Mouse (Mus musculus): ENCODE results near the gene Hspb9. TPM values are rescaled to one million over a fixed set of nuclear protein-coding genes. Genes with fewer than 3 reads are reported as not detected.

Hspb9 gene
- polyA plus RNA-seq, 1 experiment from 2014 or later: not detected

GRCm38 (mm10) chr11:100709201-100709810 is 4.3 kb upstream of the Hspb9 start:
- peaks cover 31% of the 10 kb centered on the region for H3K4me1 ChIP-seq (replicated peaks)
- peaks cover 60% of the 10 kb centered on the region for H3K36me3 ChIP-seq
- ATAC-seq (replicated peaks; ENCODE audit: insufficient number of reproducible peaks, insufficient read depth, low FRiP score, low read depth): no peak
- H3K4me2 ChIP-seq: no peak overlapping the region
- WGBS: 90% methylated on average over 9 of the region's 9 CpGs
- H3K27ac ChIP-seq: no peak overlapping the region
- H3K4me3 ChIP-seq: no peak overlapping the region
- H3K9ac ChIP-seq: no peak overlapping the region
- H3K27me3 ChIP-seq: no peaks in the 10 kb centered on the region
- H3K9me3 ChIP-seq (replicated peaks): no peaks in the 10 kb centered on the region

- Histone ChIP-seq H3K27me3 (no peaks in the 10 kb centered on the region), H3K4me3 (no peak overlapping the region), H3K4me2 (no peak overlapping the region), H3K36me3 (peaks cover 59% of the 10 kb centered on the region), H3K4me1 (replicated peaks) (peaks cover 34% of the 10 kb centered on the region), H3K9me3 (replicated peaks) (no peaks in the 10 kb centered on the region), H3K9ac (no peak overlapping the region), H3K27ac (no peak overlapping the region)
- ATAC-seq (replicated peaks; ENCODE audit: insufficient number of reproducible peaks, insufficient read depth, low FRiP score, low read depth): no peak
- WGBS: 90% methylated on average over 15 of the region's 15 CpGs
These were observed 3.1 kb upstream of the Hspb9 start for GRCm38 (mm10) chr11:100710528-100710927.

GRCm38 (mm10) chr11:100710977-100711376 is 2.7 kb upstream of the Hspb9 start:
- no peak for ATAC-seq (replicated peaks; ENCODE audit: insufficient number of reproducible peaks, insufficient read depth, low FRiP score, low read depth)
- Histone ChIP-seq H3K27me3 (no peaks in the 10 kb centered on the region), H3K9ac (no peak overlapping the region), H3K27ac (no peak overlapping the region), H3K4me1 (replicated peaks) (peaks cover 34% of the 10 kb centered on the region), H3K4me2 (peak overlapping the region; percentile 79; the same call in 1 of the 2 replicates), H3K9me3 (replicated peaks) (no peaks in the 10 kb centered on the region), H3K36me3 (peaks cover 60% of the 10 kb centered on the region), H3K4me3 (peak overlapping the region; percentile 89; the same call in 1 of the 2 replicates)
- 84% methylated on average over 4 of the region's 4 CpGs for WGBS

GRCm38 (mm10) chr11:100711783-100712615 is 1.7 kb upstream of the Hspb9 start, which contains the start of gene Kat2a:
Gene Kat2a, minus strand, starts transcription at chr11:100712465.
- Histone ChIP-seq H3K4me1 (replicated peaks) (peaks cover 34% of the 10 kb centered on the region), H3K9me3 (replicated peaks) (no peaks in the 10 kb centered on the region), H3K9ac (peak within 1 kb of the TSS; percentile 91), H3K36me3 (peaks cover 60% of the 10 kb centered on the region), H3K27ac (peak within 1 kb of the TSS; percentile 79), H3K4me3 (peak within 1 kb of the TSS; percentile 89), H3K4me2 (peak within 1 kb of the TSS; percentile 79), H3K27me3 (no peaks in the 10 kb centered on the region)
- peak; percentile 87 for ATAC-seq (replicated peaks; ENCODE audit: insufficient number of reproducible peaks, insufficient read depth, low FRiP score, low read depth)
- 2% methylated on average over 48 of the region's 48 CpGs for WGBS

- Histone ChIP-seq H3K27ac (peak overlapping the region; percentile 79), H3K9ac (peak overlapping the region; percentile 47; the same call in 1 of the 2 replicates), H3K9me3 (replicated peaks) (no peaks in the 10 kb centered on the region), H3K4me3 (peak overlapping the region; percentile 36), H3K27me3 (no peaks in the 10 kb centered on the region), H3K36me3 (peaks cover 60% of the 10 kb centered on the region), H3K4me1 (replicated peaks) (peaks cover 34% of the 10 kb centered on the region), H3K4me2 (peak overlapping the region; percentile 65)
- no peak for ATAC-seq (replicated peaks; ENCODE audit: insufficient number of reproducible peaks, insufficient read depth, low FRiP score, low read depth)
- WGBS: 70% methylated on average over 4 of the region's 4 CpGs
These were observed 476 bp upstream of the Hspb9 start for GRCm38 (mm10) chr11:100713174-100713573.

GRCm38 (mm10) chr11:100714534-100714915 is 875 bp downstream of the Hspb9 start:
- H3K36me3 ChIP-seq: peaks cover 57% of the 10 kb centered on the region

GRCm38 (mm10) chr11:100714948-100715347 is 1.3 kb downstream of the Hspb9 start:
- H3K27ac ChIP-seq: no peak overlapping the region
- no peak for ATAC-seq (replicated peaks; ENCODE audit: insufficient number of reproducible peaks, insufficient read depth, low FRiP score, low read depth)
- no peak overlapping the region for H3K4me3 ChIP-seq
- no peak overlapping the region for H3K4me2 ChIP-seq
- peaks cover 46% of the 10 kb centered on the region for H3K4me1 ChIP-seq (replicated peaks)
- WGBS: 92% methylated on average over 6 of the region's 6 CpGs
- H3K27me3 ChIP-seq: no peaks in the 10 kb centered on the region
- peaks cover 55% of the 10 kb centered on the region for H3K36me3 ChIP-seq
- no peak overlapping the region for H3K9ac ChIP-seq
- H3K9me3 ChIP-seq (replicated peaks): no peaks in the 10 kb centered on the region

More at GRCm38 (mm10) chr11:100714534-100714915, 875 bp downstream of the Hspb9 start:
- H3K9me3 ChIP-seq (replicated peaks): no peaks in the 10 kb centered on the region
- H3K27me3 ChIP-seq: no peaks in the 10 kb centered on the region
- peak overlapping the region; percentile 36; the same call in 1 of the 2 replicates for H3K4me3 ChIP-seq
- no peak for ATAC-seq (replicated peaks; ENCODE audit: insufficient number of reproducible peaks, insufficient read depth, low FRiP score, low read depth)
- peaks cover 42% of the 10 kb centered on the region for H3K4me1 ChIP-seq (replicated peaks)
- H3K9ac ChIP-seq: no peak overlapping the region
- H3K4me2 ChIP-seq: peak overlapping the region; percentile 65
- 48% methylated on average over 6 of the region's 6 CpGs for WGBS
- H3K27ac ChIP-seq: peak overlapping the region; percentile 79

GRCm38 (mm10) chr11:100716649-100717048 is 3.0 kb downstream of the Hspb9 start:
- H3K4me3 ChIP-seq: no peak overlapping the region
- H3K9ac ChIP-seq: no peak overlapping the region
- no peak overlapping the region for H3K27ac ChIP-seq
- H3K4me2 ChIP-seq: no peak overlapping the region
- H3K9me3 ChIP-seq (replicated peaks): no peaks in the 10 kb centered on the region
- H3K36me3 ChIP-seq: peaks cover 46% of the 10 kb centered on the region
- no peaks in the 10 kb centered on the region for H3K27me3 ChIP-seq
- 78% methylated on average over 3 of the region's 3 CpGs for WGBS
- no peak for ATAC-seq (replicated peaks; ENCODE audit: insufficient number of reproducible peaks, insufficient read depth, low FRiP score, low read depth)
- H3K4me1 ChIP-seq (replicated peaks): peaks cover 55% of the 10 kb centered on the region

GRCm38 (mm10) chr11:100718462-100718861 is 4.8 kb downstream of the Hspb9 start:
- ATAC-seq (replicated peaks; ENCODE audit: insufficient number of reproducible peaks, insufficient read depth, low FRiP score, low read depth): no peak
- Histone ChIP-seq H3K27me3 (no peaks in the 10 kb centered on the region), H3K4me2 (no peak overlapping the region), H3K4me3 (no peak overlapping the region), H3K9ac (no peak overlapping the region), H3K27ac (no peak overlapping the region), H3K4me1 (replicated peaks) (peaks cover 60% of the 10 kb centered on the region), H3K36me3 (peaks cover 46% of the 10 kb centered on the region), H3K9me3 (replicated peaks) (no peaks in the 10 kb centered on the region)
- 94% methylated on average over 7 of the region's 7 CpGs for WGBS

- Histone ChIP-seq H3K9me3 (replicated peaks) (no peaks in the 10 kb centered on the region), H3K4me2 (no peak overlapping the region), H3K4me1 (replicated peaks) (peaks cover 56% of the 10 kb centered on the region), H3K4me3 (no peak overlapping the region), H3K36me3 (peaks cover 46% of the 10 kb centered on the region), H3K9ac (no peak overlapping the region), H3K27ac (no peak overlapping the region), H3K27me3 (no peaks in the 10 kb centered on the region)
- WGBS: 87% methylated on average over 4 of the region's 4 CpGs
- ATAC-seq (replicated peaks; ENCODE audit: insufficient number of reproducible peaks, insufficient read depth, low FRiP score, low read depth): no peak
These were observed 5.2 kb downstream of the Hspb9 start for GRCm38 (mm10) chr11:100718866-100719265.

GRCm38 (mm10) chr11:100719312-100719711 is 5.7 kb downstream of the Hspb9 start:
- Histone ChIP-seq H3K27ac (no peak overlapping the region; the same call in 1 of the 2 replicates), H3K36me3 (peaks cover 46% of the 10 kb centered on the region)
- ATAC-seq (replicated peaks; ENCODE audit: insufficient number of reproducible peaks, insufficient read depth, low FRiP score, low read depth): no peak

More at GRCm38 (mm10) chr11:100719312-100719711, 5.7 kb downstream of the Hspb9 start:
- Histone ChIP-seq H3K9ac (no peak overlapping the region), H3K27me3 (no peaks in the 10 kb centered on the region), H3K9me3 (replicated peaks) (no peaks in the 10 kb centered on the region), H3K4me2 (no peak overlapping the region), H3K4me3 (no peak overlapping the region), H3K4me1 (replicated peaks) (peaks cover 54% of the 10 kb centered on the region)
- 66% methylated on average over 3 of the region's 3 CpGs for WGBS
